Mouse (Mus musculus) testis, adult 2 months (tissue): ENCODE results near the gene Aoc2. TPM values are rescaled to one million over a fixed set of nuclear protein-coding genes. Genes with fewer than 3 reads are reported as not detected.

Source experiments
- H3K27ac ChIP-seq: fragments of 200-500 bp; 2 replicates; pipeline ENCODE4 v1.5.1; 2012; ENCODE audit warnings: low read depth, low read length; ENCODE audit not compliant: control insufficient read depth, insufficient read depth
- H3K27me3 ChIP-seq: fragments of 200-500 bp; 2 replicates; pipeline ENCODE4 v1.6.1; 2012; ENCODE audit warnings: mild to moderate bottlenecking, low read length, moderate library complexity; ENCODE audit not compliant: control insufficient read depth, insufficient read depth
- H3K36me3 ChIP-seq: fragments of 200-500 bp; 2 replicates; pipeline ENCODE4 v1.6.1; 2012; ENCODE audit warnings: mild to moderate bottlenecking, low read length; ENCODE audit not compliant: control insufficient read depth, insufficient read depth
- H3K4me1 ChIP-seq: fragments of 200-500 bp; 2 replicates; pipeline ENCODE4 v1.6.1; 2012; ENCODE audit warnings: low read length; ENCODE audit not compliant: control insufficient read depth, insufficient read depth
- H3K4me3 ChIP-seq: fragments of 200-500 bp; 2 replicates; pipeline ENCODE4 v1.5.1; 2012; ENCODE audit warnings: low read depth, mild to moderate bottlenecking, low read length, moderate library complexity, mixed read lengths; ENCODE audit not compliant: control insufficient read depth
- CTCF ChIP-seq: fragments of 200-500 bp; IDR thresholded peaks from 2 replicates; pipeline ENCODE4 v1.5.1; 2012; ENCODE audit warnings: low read depth, mild to moderate bottlenecking, inconsistent platforms, low read length, moderate library complexity; ENCODE audit not compliant: control insufficient read depth, insufficient read depth, insufficient replicate concordance
- POLR2A ChIP-seq: fragments of 200-500 bp; IDR thresholded peaks from 2 replicates; pipeline ENCODE4 v1.6.1; 2012; ENCODE audit warnings: low read depth, mild to moderate bottlenecking, inconsistent platforms, low read length, moderate library complexity; ENCODE audit not compliant: control insufficient read depth
- polyA plus RNA-seq: library from polyadenylated mRNA; depleted of rRNA; stranded (reverse); fragments of >200 nt; gene quantifications from 2 replicates; pipeline ENCODE4 v1.2.3, GENCODE M21; 2012

Gene Aoc2
- polyA plus RNA-seq, 1 experiment = 4.7 TPM

DNA sequence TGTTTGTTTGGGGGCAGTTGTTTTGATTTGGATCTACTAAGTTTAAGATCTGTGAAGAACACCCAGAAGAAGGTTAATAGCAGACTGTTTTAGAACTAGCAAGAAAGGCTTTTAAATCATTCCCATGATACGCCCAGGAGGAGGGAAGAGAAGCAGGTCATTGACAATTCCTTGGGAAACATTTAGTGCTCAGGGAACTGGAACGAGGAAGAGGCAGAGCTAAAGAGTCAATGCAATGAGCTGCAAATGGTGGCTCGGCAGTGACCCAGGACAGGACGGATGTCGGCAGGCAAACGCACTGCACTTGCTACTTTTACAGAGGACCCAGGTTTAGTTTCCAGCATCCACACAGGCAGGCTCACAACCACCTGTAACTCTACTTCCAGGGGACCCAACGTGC lies 44.0 kb upstream of the Aoc2 start:
- Histone ChIP-seq H3K4me1 (peaks cover 11% of the 10 kb centered on the region), H3K27me3 (no peaks in the 10 kb centered on the region), H3K27ac (no peak overlapping the region), H3K36me3 (peaks cover 4% of the 10 kb centered on the region; the same call in 1 of the 2 replicates), H3K4me3 (peak overlapping the region; percentile 43; the same call in 1 of the 2 replicates)
- TF ChIP-seq POLR2A (no peak), CTCF (no peak)

DNA sequence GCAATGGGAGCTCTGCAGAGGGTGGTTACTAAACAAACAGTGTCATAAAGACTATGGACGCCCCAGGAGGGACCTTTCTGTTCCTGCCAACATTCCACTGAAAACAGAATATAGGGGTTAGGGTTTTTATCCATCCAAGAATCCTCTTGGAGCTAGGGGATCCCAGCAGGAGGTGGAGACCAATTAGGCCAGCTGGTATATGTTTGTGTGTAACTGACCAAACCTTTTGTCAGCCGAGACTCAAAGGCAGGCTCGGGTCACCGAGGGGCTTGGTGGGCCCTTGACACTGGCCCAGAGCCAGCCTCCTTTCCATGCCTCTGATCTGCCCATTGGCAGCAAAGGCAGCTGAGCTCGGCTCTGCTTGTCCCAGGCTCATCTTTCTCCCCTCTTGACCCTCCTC lies 42.0 kb upstream of the Aoc2 start:
- Histone ChIP-seq H3K27me3 (no peaks in the 10 kb centered on the region), H3K36me3 (peaks cover 4% of the 10 kb centered on the region; the same call in 1 of the 2 replicates), H3K4me3 (no peak overlapping the region), H3K27ac (no peak overlapping the region), H3K4me1 (peaks cover 5% of the 10 kb centered on the region)
- no peak for TF ChIP-seq CTCF
- no peak for TF ChIP-seq POLR2A

GRCm38 (mm10) chr11:101283805-101284204 lies 41.1 kb upstream of the Aoc2 start:
- peaks cover 5% of the 10 kb centered on the region; the same call in 1 of the 2 replicates for H3K36me3 ChIP-seq
- no peak for TF ChIP-seq CTCF
- no peak for TF ChIP-seq POLR2A
- H3K27me3 ChIP-seq = no peaks in the 10 kb centered on the region
- no peak overlapping the region for H3K4me3 ChIP-seq
- no peak overlapping the region for H3K27ac ChIP-seq
- H3K4me1 ChIP-seq = no peaks in the 10 kb centered on the region; the same call in none of the 2 replicates

- Histone ChIP-seq H3K27ac (no peak overlapping the region), H3K27me3 (no peaks in the 10 kb centered on the region), H3K36me3 (peaks cover 5% of the 10 kb centered on the region; the same call in 1 of the 2 replicates), H3K4me3 (no peak overlapping the region), H3K4me1 (no peaks in the 10 kb centered on the region; the same call in 1 of the 2 replicates)
- TF ChIP-seq POLR2A (no peak), CTCF (no peak)
These were observed 37.6 kb upstream of the Aoc2 start for GRCm38 (mm10) chr11:101287306-101287705.

DNA sequence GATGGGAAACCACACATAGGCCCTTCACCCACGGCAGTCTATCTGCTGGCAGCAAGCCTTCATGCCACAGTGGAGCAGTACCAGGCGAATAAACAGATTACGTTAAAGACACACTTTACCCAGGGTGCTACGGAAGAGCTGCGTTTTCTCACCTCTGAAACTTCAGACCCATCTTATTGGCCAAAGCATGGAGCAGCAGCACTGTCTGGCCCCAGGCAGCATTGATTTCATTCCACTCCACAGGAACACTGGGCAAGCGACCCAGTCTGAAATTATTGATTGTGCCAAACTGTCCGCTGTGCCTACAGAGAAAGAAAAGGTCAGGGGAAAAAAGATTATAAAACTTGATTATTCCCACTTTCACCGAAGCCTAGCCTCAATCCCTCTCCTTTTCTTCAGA lies 33.6 kb upstream of the Aoc2 start:
- TF ChIP-seq CTCF (no peak), POLR2A (no peak)
- H3K27me3 ChIP-seq = no peaks in the 10 kb centered on the region
- H3K4me1 ChIP-seq = no peaks in the 10 kb centered on the region
- no peak overlapping the region for H3K27ac ChIP-seq
- H3K36me3 ChIP-seq = peaks cover 3% of the 10 kb centered on the region
- no peak overlapping the region for H3K4me3 ChIP-seq

GRCm38 (mm10) chr11:101295191-101295590 lies 29.7 kb upstream of the Aoc2 start:
- H3K4me1 ChIP-seq = no peaks in the 10 kb centered on the region
- TF ChIP-seq CTCF = no peak
- H3K27me3 ChIP-seq = no peaks in the 10 kb centered on the region
- H3K36me3 ChIP-seq = peaks cover 2% of the 10 kb centered on the region
- no peak overlapping the region for H3K4me3 ChIP-seq
- H3K27ac ChIP-seq = no peak overlapping the region

GRCm38 (mm10) chr11:101300881-101301280 lies 24.0 kb upstream of the Aoc2 start:
- 0 out of 2 replicates have a peak, but pooled peaks have one; percentile 4 for TF ChIP-seq CTCF
- TF ChIP-seq POLR2A = no peak
- Histone ChIP-seq H3K27ac (no peak overlapping the region), H3K4me3 (peak overlapping the region; percentile 93), H3K4me1 (peaks cover 8% of the 10 kb centered on the region), H3K27me3 (no peaks in the 10 kb centered on the region), H3K36me3 (no peaks in the 10 kb centered on the region)

GRCm38 (mm10) chr11:101301299-101302003 lies 23.4 kb upstream of the Aoc2 start:
- Histone ChIP-seq H3K27me3 (no peaks in the 10 kb centered on the region), H3K4me3 (peak overlapping the region; percentile 93), H3K4me1 (peaks cover 8% of the 10 kb centered on the region), H3K27ac (peak overlapping the region; percentile 67), H3K36me3 (no peaks in the 10 kb centered on the region)
- TF ChIP-seq CTCF (no peak), POLR2A (no peak)
